In genomic region chr8:91924152-91924551, GRCm38 (mm10) we compare ENCODE assay signal across 36 mouse cellular contexts.
"Had no signal": no experiment of that assay in that cellular context is flagged by ENCODE, and none has a peak within 500 bp of the region (broad histone marks: within the 10 kb centered on the region; RNA-seq: fewer than 3 reads in every experiment).

No protein-coding gene starts in this region.

- H3K4me3 ChIP-seq: heart, embryonic 10.5 days; heart, embryonic 12.5 days; heart, embryonic 13.5 days; heart, embryonic 15.5 days; hindbrain, embryonic 10.5 days; hindbrain, embryonic 12.5 days; hindbrain, embryonic 13.5 days; hindbrain, embryonic 15.5 days; intestine, embryonic 15.5 days; kidney, embryonic 15.5 days; layer of hippocampus, adult 2 months; left cerebral cortex, adult 2 months had no signal

- DNase-seq: heart, postnatal 10 days; heart, postnatal 14 days; heart, postnatal 36 days; heart, postnatal 4 days; kidney, adult 11 months; kidney, adult 18-20 months; kidney, adult 2 months; kidney, adult 8-10 months; kidney, adult 9 months; kidney, postnatal 10 days; kidney, postnatal 14 days; kidney, postnatal 25 days; kidney, postnatal 36 days; kidney, postnatal 4 days; layer of hippocampus, adult 9-11 months; layer of hippocampus, postnatal 36 days had no signal

- H3K4me2 ChIP-seq: heart, embryonic 11.5 days; heart, embryonic 12.5 days; heart, embryonic 13.5 days; heart, embryonic 15.5 days; hindbrain, embryonic 12.5 days; hindbrain, embryonic 13.5 days; hindbrain, embryonic 14.5 days; hindbrain, embryonic 15.5 days; intestine, embryonic 15.5 days; kidney, embryonic 15.5 days had no signal

- H3K36me3 ChIP-seq: heart, embryonic 10.5 days; heart, embryonic 12.5 days; heart, embryonic 13.5 days; heart, embryonic 15.5 days; hindbrain, embryonic 10.5 days; hindbrain, embryonic 12.5 days; hindbrain, embryonic 13.5 days; hindbrain, embryonic 15.5 days; intestine, embryonic 15.5 days; kidney, embryonic 15.5 days had no signal

- H3K9me3 ChIP-seq: heart, embryonic 10.5 days; hindbrain, embryonic 10.5 days; hindbrain, embryonic 12.5 days; hindbrain, embryonic 13.5 days; hindbrain, embryonic 15.5 days; intestine, embryonic 15.5 days; kidney, embryonic 15.5 days had no signal

- H3K27ac ChIP-seq: heart, embryonic 10.5 days; heart, embryonic 13.5 days; heart, embryonic 15.5 days; hindbrain, embryonic 10.5 days; hindbrain, embryonic 12.5 days; hindbrain, embryonic 13.5 days; hindbrain, embryonic 14.5 days; hindbrain, embryonic 15.5 days; hindbrain, postnatal 0 days; intestine, embryonic 15.5 days; kidney, embryonic 15.5 days; kidney, postnatal 0 days; layer of hippocampus, adult 2 months; left cerebral cortex, adult 2 months had no signal

- H3K4me1 ChIP-seq: heart, embryonic 13.5 days; heart, embryonic 15.5 days; hindbrain, embryonic 13.5 days; hindbrain, embryonic 15.5 days; intestine, embryonic 15.5 days; kidney, embryonic 15.5 days had no signal

- ATAC-seq: hindbrain, embryonic 16.5 days; hindbrain, postnatal 0 days; inflammation-experienced regulatory T-cells, adult 6 months; intestine, embryonic 15.5 days; intestine, embryonic 16.5 days; intestine, postnatal 0 days had no signal

- H3K27me3 ChIP-seq: heart, embryonic 15.5 days; hindbrain, embryonic 12.5 days; hindbrain, embryonic 15.5 days; intestine, embryonic 15.5 days had no signal

- H3K9ac ChIP-seq: heart, embryonic 12.5 days; heart, embryonic 13.5 days; heart, embryonic 15.5 days; hindbrain, embryonic 12.5 days; hindbrain, embryonic 13.5 days; hindbrain, embryonic 14.5 days; hindbrain, embryonic 15.5 days; intestine, embryonic 15.5 days; kidney, embryonic 15.5 days had no signal
